Mouse (Mus musculus) bone marrow, adult 2 months (tissue): ENCODE measurements around the gene Sbno2. TPM values are rescaled to one million over a fixed set of nuclear protein-coding genes. Genes with fewer than 3 reads are reported as not detected.
A peak's percentile ranks its signal among the peaks of the same experiment; 100 is the strongest.

Experiments used
- H3K27ac ChIP-seq: fragments of 200-500 bp; 2 replicates; pipeline ENCODE4 v1.5.1; 2012; ENCODE audit warnings: low read depth, mild to moderate bottlenecking, control low read depth, inconsistent platforms, low read length; ENCODE audit not compliant: control insufficient read depth, poor library complexity, insufficient read depth
- H3K4me1 ChIP-seq: fragments of 200-500 bp; 2 replicates; pipeline ENCODE4 v1.6.1; 2011; ENCODE audit warnings: low read length; ENCODE audit not compliant: control insufficient read depth, insufficient read depth
- H3K4me3 ChIP-seq: fragments of 200-500 bp; replicated peaks from 2 replicates; pipeline ENCODE3; 2011; ENCODE audit warnings: mild to moderate bottlenecking, low read depth, low read length, control low read depth; ENCODE audit not compliant: control insufficient read depth
- CTCF ChIP-seq: fragments of 200-500 bp; IDR thresholded peaks from 2 replicates; pipeline ENCODE4 v1.5.1; 2011; ENCODE audit warnings: low read length, control low read depth; ENCODE audit not compliant: control insufficient read depth, insufficient read depth
- POLR2A ChIP-seq: fragments of 200-500 bp; IDR thresholded peaks from 2 replicates; pipeline ENCODE4 v1.6.1; 2011; ENCODE audit warnings: low read depth, mild to moderate bottlenecking, control low read depth, low read length, borderline replicate concordance; ENCODE audit not compliant: control insufficient read depth
- WGBS: fragments of 180-500 bp; shearing (Covaris S2); methylation state at CpG from one replicate; pipeline ENCODE4 v1.1.7; 2018; 5-methylcytosine and 5-hydroxymethylcytosine counted together
- polyA plus RNA-seq: library from polyadenylated mRNA; stranded (reverse); fragments of >200 nt; gene quantifications from 2 replicates; pipeline ENCODE4 v1.2.4, GENCODE M21; 2011; ENCODE audit warnings: low replicate concordance; ENCODE audit not compliant: missing spikeins, insufficient read depth, insufficient read length

Gene Sbno2
- polyA plus RNA-seq, 1 experiment, result 83.8 TPM

DNA sequence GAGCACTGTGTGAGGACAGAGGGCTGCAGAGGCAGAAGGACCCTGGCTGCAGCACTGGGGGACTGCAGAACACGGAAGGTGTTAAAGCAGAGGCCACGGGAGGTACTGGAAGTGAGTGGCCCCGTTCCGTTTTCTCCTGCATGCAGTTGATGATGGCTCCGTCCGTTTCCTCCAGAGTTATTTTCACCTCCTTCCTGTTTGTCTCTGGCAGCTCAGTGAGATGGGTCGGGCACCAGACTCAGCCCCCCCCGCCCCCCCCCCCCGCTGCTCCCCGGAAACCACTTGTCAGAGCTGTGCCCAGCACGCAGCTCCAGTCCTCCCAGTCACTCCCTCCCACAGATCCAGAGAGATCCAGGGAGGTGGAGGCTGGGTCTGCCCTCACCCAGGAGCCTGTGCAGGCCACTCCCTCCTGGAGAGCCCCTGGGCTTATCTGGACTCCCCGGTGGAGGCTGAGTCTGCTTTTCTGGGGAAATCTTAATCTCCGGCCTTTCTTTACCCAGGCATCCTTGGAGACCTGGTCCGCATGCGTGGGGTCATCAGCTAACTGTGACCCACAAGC is 86.6 kb downstream of the Sbno2 start:
- 6% methylated on average over 15 of the region's 15 CpGs for WGBS
- TF ChIP-seq CTCF, result 0 out of 2 replicates have a peak, but pooled peaks have one; percentile 13
- peak; percentile 40; the same call in 1 of the 2 replicates for TF ChIP-seq POLR2A
- Histone ChIP-seq H3K4me3 (peak overlapping the region; percentile 82), H3K4me1 (peaks cover 8% of the 10 kb centered on the region), H3K27ac (peak overlapping the region; percentile 92)

DNA sequence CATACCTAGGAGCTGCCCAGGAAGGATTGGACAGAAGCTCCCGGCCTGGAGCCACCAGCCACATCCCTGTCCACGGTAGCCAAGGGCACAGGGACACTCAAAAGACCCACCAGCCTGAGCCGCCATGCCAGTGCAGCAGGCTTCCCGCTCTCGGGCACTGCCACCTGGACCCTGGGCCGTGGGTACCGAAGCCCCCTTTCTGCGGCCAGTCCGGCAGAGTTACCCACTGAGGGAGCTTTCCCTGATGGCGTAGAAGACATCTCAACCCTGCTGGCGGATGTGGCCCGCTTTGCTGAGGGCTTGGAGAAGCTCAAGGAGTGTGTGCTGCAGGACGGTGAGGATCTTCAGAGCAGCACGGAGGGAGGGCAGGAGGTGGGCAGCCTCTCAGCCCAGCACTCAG is 87.6 kb downstream of the Sbno2 start:
- 7% methylated on average over 14 of the region's 14 CpGs for WGBS

DNA sequence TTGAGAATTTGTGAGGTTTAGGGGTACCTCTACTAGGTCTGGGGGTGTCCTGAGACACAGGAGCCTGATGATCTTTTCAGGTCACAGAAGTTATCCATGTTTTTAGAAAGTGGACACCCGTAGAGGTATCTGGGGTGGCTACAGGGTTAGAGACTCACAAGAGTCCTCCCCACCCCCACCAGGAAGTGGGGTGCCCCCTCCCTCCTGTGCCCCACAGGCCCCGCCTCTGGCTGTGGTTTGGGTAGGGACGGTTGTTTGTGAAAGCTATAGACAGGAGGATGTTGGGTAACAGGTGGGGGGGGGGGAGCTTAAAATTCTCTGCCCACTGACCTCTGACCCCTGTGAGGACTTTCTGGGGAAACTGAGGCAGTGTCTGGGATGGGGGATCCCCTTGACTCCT is 88.0 kb downstream of the Sbno2 start:
- Histone ChIP-seq H3K27ac (peak overlapping the region; percentile 98), H3K4me1 (peaks cover 8% of the 10 kb centered on the region)
- TF ChIP-seq CTCF (no peak), POLR2A (no peak)

More for the DNA sequence above, 87.6 kb downstream of the Sbno2 start:
- H3K4me1 ChIP-seq, result peaks cover 8% of the 10 kb centered on the region
- TF ChIP-seq CTCF (0 out of 2 replicates have a peak, but pooled peaks have one; percentile 17), POLR2A (no peak; the same call in 1 of the 2 replicates)
- peak overlapping the region; percentile 98 for H3K27ac ChIP-seq
- H3K4me3 ChIP-seq, result peak overlapping the region; percentile 81

DNA sequence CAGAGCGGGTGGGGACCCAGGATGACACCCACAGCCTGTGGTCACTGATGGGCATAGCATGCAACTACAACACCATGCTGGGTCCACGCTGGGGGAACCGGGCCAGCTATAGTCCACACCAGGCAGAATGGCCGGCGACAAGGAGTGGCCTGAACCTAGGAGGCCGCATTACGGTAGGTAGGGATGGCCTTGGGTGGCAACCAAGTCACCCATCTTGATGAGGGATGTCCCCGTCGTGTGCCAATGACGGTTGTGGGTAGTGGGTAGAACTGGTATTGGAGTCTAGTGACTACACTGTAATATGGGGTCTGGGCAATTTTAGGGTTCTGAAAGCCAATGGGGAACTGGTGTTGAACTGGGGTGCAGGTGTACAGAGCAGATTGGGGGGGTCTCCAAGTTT is 88.4 kb downstream of the Sbno2 start:
- WGBS, result 3% methylated on average over 10 of the region's 10 CpGs
- no peak for TF ChIP-seq POLR2A
- TF ChIP-seq CTCF, result no peak
- Histone ChIP-seq H3K4me3 (peak overlapping the region; percentile 92), H3K4me1 (peaks cover 7% of the 10 kb centered on the region), H3K27ac (peak overlapping the region; percentile 89)

More for the DNA sequence above, 88.0 kb downstream of the Sbno2 start:
- 4% methylated on average over 3 of the region's 3 CpGs for WGBS
- H3K4me3 ChIP-seq, result peak overlapping the region; percentile 92

DNA sequence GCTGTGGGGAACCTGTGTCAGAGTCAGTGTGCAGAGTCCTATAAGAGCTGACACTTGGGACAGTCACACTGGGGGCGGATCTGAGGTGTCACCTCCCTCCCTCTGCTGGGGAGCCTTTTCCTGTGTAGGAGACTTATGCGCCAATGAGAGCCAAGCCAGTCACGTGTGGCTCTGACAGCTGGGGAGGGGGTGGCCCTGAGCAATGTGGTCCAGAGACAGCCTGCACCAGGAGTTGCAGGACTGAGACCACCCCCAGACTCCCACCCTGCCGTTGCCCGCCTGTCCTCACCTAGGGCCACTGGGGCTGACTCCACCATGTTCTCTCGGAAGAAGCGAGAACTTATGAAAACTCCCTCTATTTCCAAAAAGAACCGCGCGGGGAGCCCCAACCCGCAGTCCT is 88.9 kb downstream of the Sbno2 start, which contains the start of gene Arhgap45:
Gene Arhgap45 (plus strand): TSS at position 143 of the 400 bp plus-strand sequence.
- TF ChIP-seq CTCF (no peak), POLR2A (peak; percentile 82)
- H3K4me1 ChIP-seq, result peaks cover 7% of the 10 kb centered on the region; the same call in 1 of the 2 replicates
- 4% methylated on average over 11 of the region's 11 CpGs for WGBS

DNA sequence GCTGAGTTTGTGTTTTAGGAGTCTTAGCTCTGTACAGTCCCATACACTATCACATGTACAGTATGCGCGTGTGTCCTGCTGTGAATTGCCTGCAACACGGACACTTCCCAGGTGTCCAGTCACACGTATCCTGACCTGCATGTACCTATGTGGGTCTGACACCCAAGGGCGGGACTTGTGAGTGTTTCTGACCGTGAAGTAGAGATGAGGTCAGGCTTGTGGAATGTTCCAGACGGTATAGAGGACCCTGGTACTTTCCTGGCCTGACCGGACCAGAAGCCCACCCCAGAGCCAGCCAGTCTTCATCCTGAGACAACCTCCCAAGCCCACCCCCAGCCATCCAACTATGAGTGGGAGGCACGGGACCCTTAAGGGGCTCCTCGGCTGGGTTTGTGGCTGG is 89.8 kb downstream of the Sbno2 start:
- WGBS, result 88% methylated on average over 10 of the region's 10 CpGs
- H3K27ac ChIP-seq, result peak overlapping the region; percentile 60; the same call in 1 of the 2 replicates
- no peak overlapping the region for H3K4me3 ChIP-seq
- TF ChIP-seq POLR2A (no peak), CTCF (no peak)
- H3K4me1 ChIP-seq, result peaks cover 7% of the 10 kb centered on the region; the same call in 1 of the 2 replicates

More for the DNA sequence above, 88.9 kb downstream of the Sbno2 start, which contains the start of gene Arhgap45:
- H3K27ac ChIP-seq, result peak within 1 kb of the TSS; percentile 98
- H3K4me3 ChIP-seq, result peak within 1 kb of the TSS; percentile 92

DNA sequence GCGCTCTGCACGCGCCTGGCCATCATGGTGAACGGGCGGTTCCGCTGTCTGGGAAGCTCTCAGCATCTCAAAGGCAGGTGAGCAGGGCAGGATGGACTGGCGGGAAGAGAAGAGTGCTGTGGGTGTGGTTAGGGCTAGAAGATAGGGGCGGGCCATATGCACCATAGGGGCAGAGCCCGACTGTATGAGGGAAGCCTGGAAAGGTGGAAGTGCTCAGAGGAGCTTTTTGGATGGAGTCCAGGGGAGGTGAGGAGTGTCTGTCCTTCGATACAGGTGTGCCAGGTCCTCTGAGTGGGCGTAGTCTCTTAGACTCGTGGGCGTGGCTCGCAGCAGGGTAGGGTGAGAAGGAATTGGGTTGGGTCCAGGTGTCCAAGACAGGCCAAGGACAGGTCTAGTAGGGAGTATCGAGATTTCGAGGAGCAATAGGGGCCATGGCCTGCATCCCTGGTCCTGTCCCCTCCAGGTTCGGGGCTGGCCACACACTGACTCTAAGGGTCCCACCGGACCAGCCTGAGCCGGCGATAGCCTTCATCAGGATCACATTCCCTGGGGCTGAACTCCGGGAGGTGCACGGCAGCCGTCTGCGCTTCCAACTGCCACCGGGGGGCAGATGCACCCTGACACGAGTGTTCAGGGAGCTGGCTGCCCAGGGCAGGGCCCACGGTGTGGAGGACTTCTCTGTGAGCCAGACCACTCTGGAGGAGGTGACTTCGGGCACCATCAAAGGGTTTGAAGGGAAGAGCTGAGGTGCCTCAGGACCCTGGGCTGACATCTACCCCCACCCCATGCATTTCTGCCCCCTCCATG is 90.7 kb downstream of the Sbno2 start:
- H3K4me1 ChIP-seq, result peaks cover 7% of the 10 kb centered on the region; the same call in 1 of the 2 replicates
- peak overlapping the region; percentile 43 for H3K27ac ChIP-seq
- TF ChIP-seq POLR2A, result peak; percentile 30; the same call in 1 of the 2 replicates
- peak; percentile 58 for TF ChIP-seq CTCF
- WGBS, result 69% methylated on average over 28 of the region's 28 CpGs
- no peak overlapping the region for H3K4me3 ChIP-seq

DNA sequence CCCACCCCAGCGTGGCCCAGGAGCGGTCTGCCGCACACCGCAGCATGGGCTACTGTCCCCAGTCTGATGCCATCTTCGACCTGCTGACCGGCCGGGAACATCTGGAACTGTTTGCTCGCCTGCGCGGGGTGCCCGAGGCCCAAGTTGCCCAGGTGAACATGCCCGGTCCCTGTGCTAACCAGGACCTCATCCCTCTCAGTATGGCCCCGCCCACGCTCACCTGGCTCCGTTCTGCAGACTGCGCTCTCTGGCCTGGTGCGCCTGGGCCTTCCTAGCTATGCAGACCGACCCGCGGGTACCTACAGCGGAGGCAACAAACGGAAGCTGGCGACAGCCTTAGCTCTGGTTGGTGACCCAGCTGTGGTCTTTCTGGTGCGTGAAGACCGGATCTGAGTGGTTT is 91.8 kb downstream of the Sbno2 start:
- H3K4me3 ChIP-seq, result no peak overlapping the region
- H3K27ac ChIP-seq, result no peak overlapping the region; the same call in 1 of the 2 replicates
- no peak for TF ChIP-seq POLR2A
- no peak for TF ChIP-seq CTCF
- 90% methylated on average over 25 of the region's 25 CpGs for WGBS
- peaks cover 6% of the 10 kb centered on the region; the same call in 1 of the 2 replicates for H3K4me1 ChIP-seq
